Mouse (Mus musculus): ENCODE results near the gene Ormdl3.

The Ormdl3 gene

GRCm38 (mm10) chr11:98550311-98550974 is 36.7 kb downstream of the Ormdl3 start:
- no peak for DNase-seq (ENCODE audit: low spot score)

GRCm38 (mm10) chr11:98549363-98549762 is 37.8 kb downstream of the Ormdl3 start:
- DNase-seq (ENCODE audit: low spot score): no peak

GRCm38 (mm10) chr11:98547308-98547693 is 39.9 kb downstream of the Ormdl3 start:
- DNase-seq (ENCODE audit: low spot score): no peak

GRCm38 (mm10) chr11:98546529-98547307 is 40.5 kb downstream of the Ormdl3 start:
- no peak for DNase-seq (ENCODE audit: low spot score)

- no peak for DNase-seq (ENCODE audit: low spot score)
Measured at GRCm38 (mm10) chr11:98545711-98546231, 41.4 kb downstream of the Ormdl3 start, which contains the start of gene Ikzf3. Ikzf3 (minus strand) TSS chr11:98546031.

- no peak for DNase-seq (ENCODE audit: low spot score)
Measured at GRCm38 (mm10) chr11:98544890-98545677, 42.1 kb downstream of the Ormdl3 start.

- DNase-seq (ENCODE audit: low spot score): no peak
Measured at GRCm38 (mm10) chr11:98543414-98543813, 43.8 kb downstream of the Ormdl3 start.

GRCm38 (mm10) chr11:98542553-98542952 is 44.6 kb downstream of the Ormdl3 start:
- DNase-seq (ENCODE audit: low spot score): no peak

- DNase-seq (ENCODE audit: low spot score): no peak
Measured at GRCm38 (mm10) chr11:98540319-98540718, 46.8 kb downstream of the Ormdl3 start.

GRCm38 (mm10) chr11:98537480-98538034 is 49.6 kb downstream of the Ormdl3 start:
- DNase-seq (ENCODE audit: low spot score): no peak

Measured in MN1 (cell line).